Mouse (Mus musculus) liver (tissue): ENCODE data around the gene Gcnt2.
"Not testable (repeated sequence)": the region's sequence is repeated elsewhere in the genome, so short reads cannot be mapped to it uniquely, and the experiment has no call there.

Experiments
- DNase-seq: peaks from one replicate; pipeline ENCODE4 v3.0.0-alpha.2; 2020; ENCODE audit warnings: mixed read lengths

Gene Gcnt2

DNA sequence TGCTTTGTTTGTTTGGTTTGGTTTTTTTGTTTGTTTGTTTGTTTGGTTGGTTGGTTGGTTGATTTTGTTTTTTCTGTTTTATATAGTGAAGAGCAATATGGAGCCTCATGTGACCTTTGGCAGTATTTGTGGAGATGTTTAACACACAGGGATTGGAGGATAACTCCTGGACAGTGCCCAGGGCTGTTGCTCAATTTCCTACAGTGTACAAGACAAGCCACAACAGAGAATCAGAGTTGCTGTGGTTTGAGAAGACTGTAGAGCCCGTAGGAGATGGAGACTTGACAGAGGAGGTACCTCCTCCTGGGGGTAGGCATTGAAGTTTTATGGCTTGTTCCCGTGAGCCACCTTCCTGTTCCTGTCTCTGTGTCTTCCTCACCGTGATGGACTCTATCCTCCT, 87.0 kb downstream of the Gcnt2 start:
- no peak for DNase-seq

DNA sequence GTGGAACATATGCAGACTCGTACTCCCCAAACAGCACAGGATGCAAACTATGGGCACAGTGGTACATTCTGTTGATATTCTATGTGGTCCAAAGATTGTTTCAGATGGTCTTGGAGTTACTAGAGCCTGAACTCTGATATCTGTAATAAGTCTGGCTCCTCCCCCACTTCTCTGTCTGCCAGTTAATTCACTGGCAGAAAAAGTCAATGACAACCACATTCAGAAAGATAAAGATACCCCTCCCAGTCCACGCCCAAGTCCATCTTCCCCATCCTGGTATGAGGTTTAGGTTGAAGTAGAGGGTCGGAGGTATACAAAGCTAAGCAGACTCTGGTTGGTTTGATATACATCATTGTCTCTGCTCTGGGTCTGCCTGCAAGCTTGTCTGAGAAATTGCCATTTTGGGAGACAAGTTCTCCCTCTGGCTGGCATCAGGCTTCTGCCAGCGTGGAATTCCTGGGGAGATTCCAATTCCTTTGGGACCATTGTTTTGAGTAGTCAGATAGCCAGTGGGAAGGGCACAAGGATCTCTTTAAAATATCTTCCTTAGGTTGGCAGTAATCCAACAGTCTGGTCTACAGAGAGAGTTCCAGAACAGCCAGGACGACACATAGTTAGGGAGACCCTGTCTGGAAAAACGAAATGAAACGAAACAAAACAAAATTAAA, 88.1 kb downstream of the Gcnt2 start:
- no peak for DNase-seq

- no peak for DNase-seq
Measured at GRCm38 (mm10) chr13:40951386-40951976, 91.9 kb downstream of the Gcnt2 start.

DNA sequence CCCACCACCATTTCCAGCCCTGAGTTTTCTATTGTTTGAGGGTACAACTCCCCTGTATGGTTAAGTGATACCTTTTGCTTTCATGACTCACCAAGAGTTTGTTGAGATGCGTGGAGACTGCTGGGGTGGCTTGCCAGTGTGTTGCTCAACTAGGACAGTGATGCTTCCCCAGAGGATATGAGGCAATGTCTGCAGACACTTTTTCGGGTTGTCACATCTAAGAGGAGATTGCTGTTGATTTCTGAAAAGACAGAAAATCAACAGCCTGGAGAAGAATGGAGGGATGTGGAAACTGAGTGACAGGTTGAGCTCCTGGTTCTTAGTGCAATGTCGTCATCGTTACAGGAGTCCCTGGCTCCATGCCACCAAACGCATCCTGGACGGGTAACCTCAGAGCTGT, 93.7 kb downstream of the Gcnt2 start:
- DNase-seq, result no peak

GRCm38 (mm10) chr13:40955773-40956172, 96.2 kb downstream of the Gcnt2 start:
- no peak for DNase-seq

GRCm38 (mm10) chr13:40967609-40968008, 108.1 kb downstream of the Gcnt2 start:
- DNase-seq, result no peak

DNA sequence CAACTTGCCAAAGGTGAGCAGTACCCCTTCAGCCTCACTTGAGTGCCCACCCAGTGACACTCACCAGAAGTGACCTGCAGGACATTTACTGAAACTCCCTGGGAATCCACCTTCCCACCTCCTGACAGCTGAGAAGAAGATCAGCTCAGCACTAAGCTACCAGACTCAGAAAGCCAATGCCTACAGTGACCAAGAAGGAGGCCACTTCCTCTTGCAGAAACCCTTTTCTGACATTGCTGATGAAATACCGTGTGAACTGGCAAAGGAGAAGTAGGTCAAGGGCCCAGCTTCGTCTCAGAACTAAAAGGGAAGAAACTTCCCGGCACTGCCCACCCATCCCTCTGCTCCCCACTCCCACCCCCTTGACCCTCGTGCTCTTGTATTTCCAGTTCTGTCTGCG, 109.0 kb downstream of the Gcnt2 start:
- peak; percentile 10 for DNase-seq

DNA sequence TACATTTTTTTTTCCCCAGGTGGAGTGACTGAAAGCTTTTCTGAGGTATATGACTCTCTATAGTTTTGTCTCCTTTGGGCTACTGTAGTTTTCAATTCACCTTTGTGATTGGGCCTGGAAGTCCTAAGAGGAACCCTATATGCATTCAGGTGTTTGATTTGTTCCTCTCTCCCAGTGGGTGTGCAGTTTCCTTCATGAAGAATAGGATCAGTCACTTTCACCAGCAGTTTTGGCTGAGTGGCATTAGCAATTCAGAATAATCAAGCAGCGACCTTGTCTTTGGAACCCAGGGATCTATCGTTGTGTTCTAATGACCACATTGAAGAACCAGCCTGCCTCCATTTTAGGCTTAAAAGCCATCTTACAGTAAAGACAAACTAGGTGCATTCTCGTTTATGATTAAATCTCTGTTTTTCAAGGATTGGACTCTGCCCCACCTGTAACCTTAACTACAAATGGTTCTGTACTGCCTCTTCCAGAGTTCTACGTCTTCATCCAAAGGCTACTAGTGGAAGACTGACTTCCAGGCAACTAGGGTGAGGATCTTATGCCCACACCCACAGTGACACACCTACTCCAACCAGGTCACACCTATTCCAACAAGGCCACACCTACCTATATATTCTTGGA, 110.3 kb downstream of the Gcnt2 start:
- DNase-seq, result no peak

DNA sequence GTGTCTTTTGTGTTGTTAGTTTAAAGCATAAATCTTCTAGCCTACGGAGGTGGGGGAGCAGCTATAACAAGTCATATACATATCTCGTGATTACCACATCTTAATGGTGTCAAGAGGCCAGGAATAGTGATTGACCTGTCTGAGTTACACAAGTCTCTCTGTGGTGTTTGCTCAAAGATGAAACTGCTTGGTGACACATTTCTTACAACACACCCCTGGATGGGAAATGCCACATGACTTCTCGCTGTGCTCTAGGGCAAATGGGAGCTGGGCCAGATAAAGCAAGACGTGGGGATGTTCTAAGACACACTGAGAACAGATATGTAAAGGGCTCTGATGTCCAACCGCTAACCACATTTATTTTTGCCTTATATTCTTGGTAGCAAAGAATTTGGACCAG, 111.7 kb downstream of the Gcnt2 start:
- no peak for DNase-seq

- no peak for DNase-seq
Measured at GRCm38 (mm10) chr13:40971831-40972230, 112.3 kb downstream of the Gcnt2 start.

- DNase-seq, result no peak
Measured at GRCm38 (mm10) chr13:40972976-40973375, 113.4 kb downstream of the Gcnt2 start.

DNA sequence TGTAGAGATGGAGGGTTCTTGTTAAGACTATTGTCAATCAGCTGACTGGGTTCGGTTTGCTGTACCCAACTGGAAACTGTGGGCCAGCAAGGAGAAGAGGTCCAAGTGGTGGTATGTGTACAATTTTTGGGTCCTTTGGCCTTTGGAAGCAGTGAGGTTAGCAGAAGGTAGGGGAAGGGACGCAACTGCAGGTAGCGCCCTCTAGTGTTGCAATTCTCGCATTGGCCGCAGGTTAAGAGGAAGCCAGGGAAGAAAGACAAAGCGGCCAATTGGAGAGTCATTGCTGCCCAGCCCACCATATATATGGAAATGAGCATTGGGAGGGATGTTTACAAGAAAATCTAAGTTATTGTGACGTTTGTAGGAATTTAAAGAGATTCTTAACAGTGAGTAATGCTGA, 118.1 kb downstream of the Gcnt2 start:
- peak; percentile 61 for DNase-seq

DNA sequence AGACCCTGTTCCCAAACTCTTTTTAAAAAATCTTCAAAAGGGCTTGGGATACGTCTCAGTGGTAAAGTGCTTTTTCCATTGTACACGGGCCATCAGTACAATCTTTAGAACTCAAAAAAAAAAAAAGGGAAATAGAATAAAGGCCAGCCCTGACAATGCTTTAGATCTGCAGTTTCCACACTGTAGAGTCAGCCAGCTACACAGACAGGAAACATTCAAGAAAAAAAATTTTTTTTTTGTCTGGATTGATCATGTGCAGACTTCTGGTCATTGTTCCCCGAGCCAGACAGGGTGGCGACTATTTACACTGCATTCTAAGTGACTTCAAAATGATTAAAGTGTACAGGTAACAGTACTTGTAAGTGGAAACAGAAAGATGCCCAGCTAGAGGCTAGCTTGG, 119.1 kb downstream of the Gcnt2 start:
- DNase-seq, result no peak

DNA sequence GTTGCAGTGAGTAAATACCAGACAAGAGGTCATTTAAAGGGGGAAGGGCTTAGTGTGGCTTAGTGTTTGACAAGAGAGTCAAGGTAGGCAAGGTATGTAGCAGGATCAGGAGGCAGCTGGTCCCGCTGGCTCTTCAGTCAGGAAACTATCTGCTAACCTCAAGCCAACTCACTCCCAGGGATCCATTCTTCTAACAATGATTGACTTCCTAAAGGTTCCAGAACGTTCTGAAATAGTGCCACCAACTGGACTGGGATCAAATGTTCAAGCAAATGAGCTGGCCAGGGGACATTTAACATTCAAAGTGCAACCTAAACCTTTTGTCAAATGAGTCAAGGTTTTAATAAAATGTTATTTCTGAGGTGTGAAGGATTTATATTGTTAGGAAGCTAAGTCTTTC, 119.8 kb downstream of the Gcnt2 start:
- no peak for DNase-seq

GRCm38 (mm10) chr13:40982759-40983158, 123.2 kb downstream of the Gcnt2 start:
- DNase-seq, result no peak

- no peak for DNase-seq
Measured at GRCm38 (mm10) chr13:40986081-40986480, 126.5 kb downstream of the Gcnt2 start.

DNA sequence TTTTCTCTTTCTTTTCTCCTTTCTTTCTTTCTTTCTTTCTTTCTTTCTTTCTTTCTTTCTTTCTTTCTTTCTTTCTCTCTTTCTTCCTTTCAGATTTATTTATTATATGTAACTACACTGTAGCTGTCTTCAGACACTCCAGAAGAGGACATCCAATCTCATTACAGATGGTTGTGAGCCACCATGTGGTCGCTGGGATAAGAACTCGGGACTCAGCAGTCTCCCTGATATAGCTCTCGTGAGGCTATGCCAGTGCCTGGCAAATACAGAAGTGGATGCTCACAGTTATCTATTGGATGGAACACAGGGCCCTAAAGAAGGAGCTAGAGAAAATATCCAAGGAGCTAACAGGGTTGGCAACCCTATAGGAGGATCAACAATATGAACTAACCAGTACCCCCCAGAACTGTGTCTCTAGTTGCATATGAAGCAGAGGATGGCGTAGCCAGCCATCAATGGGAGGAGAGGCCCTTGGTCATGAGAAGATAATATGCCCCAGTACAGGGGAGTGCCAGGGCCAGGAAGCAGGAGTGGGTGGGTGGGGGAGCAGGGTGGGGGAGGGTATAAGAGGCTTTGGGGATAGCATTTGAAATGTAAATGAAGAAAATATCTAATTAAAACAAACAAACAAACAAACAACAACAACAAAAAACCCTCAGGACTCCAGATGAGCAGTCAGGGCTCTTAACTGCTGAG, 128.2 kb downstream of the Gcnt2 start:
- DNase-seq, result peak; percentile 43

- no peak for DNase-seq
Measured at GRCm38 (mm10) chr13:40988418-40988817, 128.9 kb downstream of the Gcnt2 start.

DNA sequence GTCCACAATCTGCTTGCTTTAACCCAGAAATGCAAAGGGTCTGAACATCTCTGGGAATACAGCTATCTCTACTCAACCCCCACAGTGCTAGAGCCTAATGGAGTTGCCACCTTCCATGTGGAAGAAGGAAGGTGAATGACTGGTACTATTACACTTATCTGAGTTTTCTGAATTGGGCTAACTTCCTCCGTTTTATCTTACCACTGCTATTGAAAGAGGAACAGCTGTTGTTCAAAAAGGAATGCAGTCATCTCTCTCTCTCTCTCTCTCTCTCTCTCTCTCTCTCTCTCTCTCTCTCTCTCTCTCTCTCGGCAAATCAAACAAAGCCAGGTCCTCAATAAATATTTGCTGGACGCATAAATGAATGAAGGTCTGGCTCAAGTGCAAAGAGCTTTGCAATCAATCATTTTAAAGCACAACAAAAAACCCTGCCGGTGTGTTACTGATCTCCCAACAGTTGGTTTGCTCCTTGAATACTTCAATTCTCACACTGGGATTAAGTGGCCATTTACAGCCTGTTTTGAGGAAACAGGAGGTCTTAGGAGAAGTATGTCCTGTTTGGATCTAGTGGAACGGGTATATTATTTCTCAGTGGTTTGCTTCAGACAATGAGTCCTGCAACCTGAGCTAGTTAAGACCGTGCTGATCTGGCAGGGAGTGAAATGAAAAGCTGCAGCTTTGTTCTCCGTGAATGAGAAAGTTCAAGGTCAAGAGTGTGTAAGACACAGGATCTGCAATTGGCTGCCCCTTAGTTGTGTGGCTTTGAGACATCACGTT, 135.1 kb downstream of the Gcnt2 start:
- no peak for DNase-seq

DNA sequence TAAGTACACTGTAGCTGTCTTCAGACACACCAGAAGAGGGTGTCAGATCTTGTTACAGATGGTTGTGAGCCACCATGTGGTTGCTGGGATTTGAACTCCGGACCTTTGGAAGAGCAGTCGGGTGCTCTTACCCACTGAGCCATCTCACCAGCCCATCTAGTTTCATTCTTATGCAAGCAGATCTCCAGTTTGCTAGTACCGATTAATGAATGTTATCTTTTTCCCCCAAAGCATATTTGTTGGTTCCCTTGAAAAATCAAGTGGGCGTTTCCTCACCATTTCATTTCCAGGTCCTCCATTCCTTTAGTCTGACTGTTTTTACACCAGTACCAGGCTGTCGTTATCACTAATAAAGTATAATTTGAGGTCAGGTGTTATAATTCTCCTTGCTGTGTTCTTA, 139.0 kb downstream of the Gcnt2 start:
- DNase-seq, result not testable (repeated sequence)

- DNase-seq, result peak; percentile 25
Measured at GRCm38 (mm10) chr13:41000140-41000925, 140.8 kb downstream of the Gcnt2 start.
